Mouse (Mus musculus) c-Kit-positive CD71-negative TER-119-negative erythroid progenitor cells, embryonic 14.5 days (primary cell): ENCODE data around the gene Adm2.

Source experiments
- DNase-seq: peaks from one replicate; pipeline ENCODE4 v3.0.0-alpha.2; 2013; ENCODE audit warnings: low read depth

Gene Adm2

DNA sequence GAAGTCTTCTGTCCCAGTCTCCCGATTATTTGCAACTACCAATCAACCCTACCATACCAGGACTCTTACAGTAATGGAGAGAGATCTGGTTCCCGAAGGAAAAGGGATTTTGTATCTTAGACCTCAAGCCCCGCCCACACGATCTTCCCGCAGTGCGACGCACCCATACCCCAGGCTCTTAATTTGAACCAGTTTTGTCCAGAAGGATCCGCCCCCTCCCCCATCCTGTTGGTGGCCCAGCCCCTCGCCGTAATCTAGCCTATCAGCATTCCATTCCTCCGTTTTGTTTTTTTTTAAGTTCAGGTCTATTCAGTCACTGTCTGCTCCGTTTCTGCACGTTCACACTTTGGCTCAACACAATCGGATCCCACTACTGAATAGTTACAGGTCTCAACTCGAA, 33.9 kb downstream of the Adm2 start:
- DNase-seq: peak; percentile 86

DNA sequence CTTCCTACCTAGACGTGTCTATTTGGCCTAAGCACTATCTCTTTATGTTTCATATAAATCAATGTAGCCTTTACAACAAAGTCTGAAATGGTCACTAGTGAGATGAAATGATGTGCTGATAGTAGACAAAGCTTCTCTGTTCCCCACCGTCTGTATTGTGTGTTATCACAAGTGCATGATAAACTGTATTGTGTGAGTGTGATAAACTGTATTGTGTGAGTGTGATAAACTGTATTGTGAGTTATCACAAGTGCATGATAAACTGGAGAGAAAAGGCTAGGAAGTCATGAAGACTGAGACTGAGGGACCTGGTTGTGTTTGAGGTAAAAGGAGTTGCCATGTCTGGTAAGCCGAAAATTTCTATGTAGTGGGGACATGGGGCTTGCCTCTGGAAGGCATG, 36.3 kb downstream of the Adm2 start:
- no peak for DNase-seq

- no peak for DNase-seq
Observed at GRCm38 (mm10) chr15:89363051-89363450, 40.5 kb downstream of the Adm2 start.

GRCm38 (mm10) chr15:89365141-89365551, 42.6 kb downstream of the Adm2 start:
- no peak for DNase-seq

DNA sequence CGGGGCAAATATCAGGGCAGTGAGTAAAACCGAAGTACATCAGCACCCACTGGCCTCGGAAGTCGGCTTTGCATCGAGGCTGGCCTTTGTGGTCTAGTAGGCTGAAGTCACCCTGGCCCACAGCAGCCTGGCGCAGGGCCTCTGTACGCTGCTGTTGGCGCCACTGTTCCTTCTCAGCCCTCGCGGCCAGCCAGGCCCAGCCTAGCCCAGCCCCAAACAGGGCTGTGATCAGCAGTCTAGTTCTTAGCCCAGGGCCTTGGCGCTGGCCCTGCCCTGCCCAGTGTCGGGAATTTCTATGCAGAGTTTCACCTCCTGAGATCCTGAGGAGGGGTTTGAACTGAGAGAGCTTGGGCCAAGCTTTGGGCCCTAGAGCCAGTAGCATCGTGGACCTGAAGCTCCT, 49.5 kb downstream of the Adm2 start:
- no peak for DNase-seq

GRCm38 (mm10) chr15:89372536-89372935, 50.0 kb downstream of the Adm2 start:
- DNase-seq: no peak

GRCm38 (mm10) chr15:89373027-89373761, 50.7 kb downstream of the Adm2 start:
- peak; percentile 81 for DNase-seq

DNA sequence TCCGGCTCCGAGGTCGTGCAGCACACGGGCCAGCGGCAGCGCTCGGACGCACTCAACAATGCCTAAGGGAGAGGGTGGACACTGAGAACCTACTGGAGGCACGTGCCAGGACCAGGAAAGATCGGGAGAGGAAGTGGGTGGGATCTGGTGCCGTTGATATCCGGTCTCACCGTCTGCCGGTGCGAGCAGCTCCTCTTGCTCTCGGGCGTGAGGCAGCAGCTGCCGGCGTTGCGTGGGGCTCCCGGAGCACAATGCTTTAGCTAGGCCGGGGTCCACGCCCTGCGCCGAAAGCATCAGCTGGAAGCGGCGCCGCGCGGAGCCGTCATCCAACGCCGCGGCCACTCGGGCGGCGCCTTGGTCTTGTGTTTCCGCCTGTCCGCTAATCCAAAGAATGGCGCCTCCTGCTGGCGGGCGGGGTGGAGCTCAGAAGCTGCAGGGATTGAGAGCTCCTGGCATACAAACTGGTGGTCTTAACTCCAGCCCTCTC, 51.3 kb downstream of the Adm2 start, which contains the start of gene Sco2:
TSS of gene Sco2 (minus strand) at position 85 of the 487 bp plus-strand sequence.
- peak; percentile 84 for DNase-seq
